Mouse (Mus musculus): ENCODE results near the gene Aldh1a2.

Gene Aldh1a2

DNA sequence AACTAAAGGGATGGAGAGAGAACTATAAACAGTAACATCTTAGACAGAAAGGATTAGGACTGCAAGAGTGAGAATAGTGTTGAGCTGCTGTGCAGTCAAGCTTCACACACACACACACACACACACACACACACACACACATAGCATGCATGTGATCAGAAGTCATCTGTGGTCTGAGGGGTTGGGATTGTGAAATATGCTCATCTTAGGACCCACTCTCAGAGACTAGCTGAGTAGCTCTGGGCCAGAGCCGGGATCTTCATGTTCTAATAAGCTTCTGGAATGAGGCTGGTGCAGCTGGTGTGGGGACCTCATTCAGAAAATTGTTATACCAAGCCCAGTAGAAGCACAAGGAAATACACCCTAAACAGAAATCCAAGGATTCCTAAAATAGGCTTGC lies 75.1 kb downstream of the Aldh1a2 start:
- no peak for DNase-seq

- no peak for DNase-seq
Observed at GRCm38 (mm10) chr9:71295501-71295900, 79.9 kb downstream of the Aldh1a2 start.

- DNase-seq = no peak
Observed at GRCm38 (mm10) chr9:71303594-71303993, 88.0 kb downstream of the Aldh1a2 start.

- DNase-seq = no peak
Observed at GRCm38 (mm10) chr9:71307106-71307789, 91.7 kb downstream of the Aldh1a2 start.

DNA sequence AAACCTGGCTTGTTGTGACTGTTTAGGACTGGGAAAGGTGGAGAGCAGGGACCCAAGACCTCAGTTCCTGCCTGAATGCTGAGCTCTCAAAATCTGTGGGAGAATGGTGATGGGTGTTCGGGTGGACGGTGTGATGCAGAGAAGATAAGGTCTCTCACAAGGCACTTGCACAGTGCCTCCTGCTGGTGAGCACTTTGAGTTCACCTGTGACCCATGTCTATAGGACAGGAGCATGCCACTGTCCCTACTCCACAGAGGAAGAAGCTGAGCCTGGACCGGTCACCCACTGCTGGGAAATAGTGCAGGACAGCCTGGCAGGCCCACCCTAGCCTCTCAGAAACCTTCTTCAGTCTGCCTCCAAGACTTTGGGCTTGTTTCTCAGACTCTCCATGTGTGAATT lies 100.4 kb downstream of the Aldh1a2 start:
- DNase-seq = peak; percentile 30

DNA sequence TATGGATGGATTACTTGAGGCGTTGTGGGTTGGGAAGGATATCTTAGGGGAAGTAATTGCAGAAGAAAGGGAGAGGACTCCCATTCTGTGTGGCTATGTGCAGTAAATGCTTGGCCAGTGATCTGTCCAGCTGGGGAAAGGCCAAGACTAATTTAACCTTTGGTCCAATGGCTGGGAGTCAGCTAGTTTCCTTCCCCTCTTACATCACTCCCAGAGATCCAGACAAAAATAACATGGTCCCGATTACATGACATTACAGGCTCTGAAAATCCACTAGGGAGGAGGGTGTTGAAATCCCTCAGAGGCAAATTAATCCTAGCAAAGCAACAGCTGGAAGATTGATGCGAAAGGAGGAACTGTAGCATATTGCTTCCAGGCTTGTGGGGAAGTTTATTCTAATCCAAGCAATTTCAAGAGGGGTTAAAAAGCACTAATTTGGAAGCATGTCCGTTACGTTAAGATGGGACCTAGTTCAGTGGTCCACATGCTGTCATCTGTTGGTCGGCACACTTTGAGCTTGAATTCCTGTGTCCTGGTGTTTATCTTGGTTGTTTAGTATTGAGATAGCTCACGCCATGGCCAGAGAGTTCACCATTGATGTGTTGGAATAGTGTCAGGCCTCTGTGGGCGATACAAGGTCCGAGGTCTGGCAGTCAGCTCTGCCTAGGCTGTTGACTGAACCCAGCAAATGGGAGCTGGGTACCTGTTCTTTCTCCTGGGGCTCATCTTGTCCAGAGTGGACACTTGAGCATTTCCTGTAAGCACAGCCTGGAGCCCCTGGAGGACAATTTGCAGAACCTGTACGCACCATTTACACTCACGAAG lies 101.7 kb downstream of the Aldh1a2 start:
- DNase-seq = peak; percentile 71

DNA sequence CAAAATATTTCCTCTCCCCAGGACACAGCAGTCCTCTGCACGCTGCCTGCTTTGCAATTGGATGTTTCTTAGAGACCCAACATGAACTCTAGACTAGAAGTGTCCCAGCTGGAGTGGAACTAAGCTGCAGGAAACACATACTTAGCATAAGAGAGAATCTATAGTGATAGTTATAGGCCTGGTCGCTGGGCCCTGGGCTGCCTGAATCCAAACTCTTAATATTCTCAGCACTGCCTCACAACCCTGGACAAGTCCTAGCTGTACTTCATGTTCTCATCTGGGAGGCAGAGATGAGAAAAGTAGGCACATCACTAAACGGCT lies 102.3 kb downstream of the Aldh1a2 start:
- no peak for DNase-seq

DNA sequence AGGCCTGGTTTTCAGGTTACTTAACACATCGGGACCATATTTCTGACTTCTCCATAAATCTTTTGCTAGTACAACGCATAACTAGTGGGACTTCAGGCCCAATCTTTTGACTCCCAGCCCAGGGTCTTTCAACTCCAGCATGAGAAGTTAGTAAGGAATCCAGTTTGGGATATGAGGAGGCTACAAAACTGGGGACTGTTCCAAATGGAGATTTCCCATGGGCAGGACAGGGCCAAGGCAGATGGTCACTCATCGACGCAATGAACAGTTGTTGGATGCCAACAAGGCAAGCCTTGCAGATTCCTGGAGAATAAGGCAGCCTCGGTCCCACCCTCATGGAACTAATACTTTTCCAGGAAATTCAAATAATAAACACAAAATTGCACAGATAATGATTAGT lies 104.2 kb downstream of the Aldh1a2 start:
- no peak for DNase-seq

DNA sequence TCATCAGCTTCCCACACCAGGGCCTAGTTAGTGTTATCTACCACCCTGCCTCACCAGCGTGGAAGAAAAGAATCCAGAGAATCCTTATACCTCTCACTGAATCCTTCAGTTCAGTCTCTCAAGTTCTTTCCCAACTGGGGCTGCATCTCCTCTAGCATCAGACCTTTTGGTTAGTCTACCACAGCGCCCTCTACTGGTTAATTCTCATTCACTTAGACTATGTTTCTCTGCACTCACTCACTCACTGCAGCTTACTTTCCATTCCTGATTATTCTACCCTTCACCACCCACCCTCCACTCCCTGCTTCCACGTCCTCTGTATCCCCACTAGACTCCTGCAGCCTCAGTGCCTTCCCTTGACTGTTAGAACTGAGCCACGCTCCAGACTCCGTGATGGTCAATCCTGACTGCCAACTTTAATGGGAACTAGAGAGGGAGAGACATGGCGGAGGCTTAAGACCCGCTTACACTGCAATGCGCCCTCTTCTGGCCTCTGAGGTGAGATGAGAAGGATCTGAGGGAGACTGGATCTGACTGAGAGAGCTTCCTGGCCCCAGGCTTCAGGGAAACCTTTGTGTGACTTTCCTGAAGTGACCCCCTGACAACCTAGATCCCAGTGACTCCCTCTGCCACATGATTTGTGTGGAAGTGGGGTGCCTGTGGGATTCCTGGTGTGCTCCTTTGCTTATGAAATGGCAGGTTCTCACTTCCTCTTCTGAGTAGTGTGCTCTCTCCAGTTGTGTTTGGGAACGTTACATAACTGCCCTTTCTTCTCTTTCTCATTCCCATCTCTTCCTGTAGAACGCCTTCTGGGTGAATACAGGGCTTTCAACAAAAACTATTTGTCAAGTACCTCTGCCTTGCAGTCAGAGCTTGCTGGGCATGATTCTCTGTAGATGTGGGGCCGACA lies 104.9 kb downstream of the Aldh1a2 start:
- DNase-seq = peak; percentile 47

- no peak for DNase-seq
Observed at GRCm38 (mm10) chr9:71321436-71321835, 105.8 kb downstream of the Aldh1a2 start.

- DNase-seq = peak; percentile 20
Observed at GRCm38 (mm10) chr9:71321871-71322270, 106.3 kb downstream of the Aldh1a2 start.

- DNase-seq = no peak
Observed at GRCm38 (mm10) chr9:71323303-71323952, 107.8 kb downstream of the Aldh1a2 start.

DNA sequence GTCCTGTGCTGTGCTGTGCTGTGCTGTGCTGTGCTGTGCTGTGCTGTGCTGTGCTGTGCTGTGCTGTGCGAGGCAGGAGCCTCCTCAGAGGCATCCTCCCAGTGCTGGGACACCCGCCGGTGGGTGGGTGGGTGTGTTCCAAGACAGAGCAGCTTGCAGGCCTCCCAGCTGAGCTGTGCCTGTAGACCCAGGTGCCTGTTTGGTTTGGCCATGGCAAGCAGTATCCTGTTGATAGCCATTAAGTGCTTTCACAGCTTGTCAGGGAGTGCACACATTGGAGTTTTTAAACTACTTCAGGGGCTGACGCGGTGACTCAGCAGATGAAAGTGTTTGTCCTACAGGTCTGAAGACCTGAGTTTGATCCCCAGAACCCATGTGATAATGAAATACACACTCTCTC lies 108.5 kb downstream of the Aldh1a2 start:
- no peak for DNase-seq

DNA sequence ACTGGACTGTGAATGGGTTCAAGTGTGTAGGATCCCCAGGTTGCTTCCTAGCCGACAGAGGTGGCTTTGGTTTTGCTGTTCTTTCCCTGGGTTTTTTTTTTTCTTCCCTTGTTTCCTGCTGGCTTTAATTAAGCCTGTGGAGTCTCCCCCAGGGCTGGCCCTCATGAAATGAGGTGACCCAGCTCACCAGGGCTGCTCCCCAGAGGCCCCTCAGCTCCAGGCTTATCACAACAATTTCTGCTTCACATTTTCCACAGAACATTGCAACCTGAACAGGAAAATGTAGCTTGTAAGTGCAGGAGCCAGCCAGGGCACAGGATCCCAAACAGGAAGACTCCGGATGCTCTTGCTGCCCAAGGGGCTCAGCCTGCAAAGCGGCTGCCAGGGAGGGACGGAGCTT lies 110.7 kb downstream of the Aldh1a2 start:
- DNase-seq = no peak

DNA sequence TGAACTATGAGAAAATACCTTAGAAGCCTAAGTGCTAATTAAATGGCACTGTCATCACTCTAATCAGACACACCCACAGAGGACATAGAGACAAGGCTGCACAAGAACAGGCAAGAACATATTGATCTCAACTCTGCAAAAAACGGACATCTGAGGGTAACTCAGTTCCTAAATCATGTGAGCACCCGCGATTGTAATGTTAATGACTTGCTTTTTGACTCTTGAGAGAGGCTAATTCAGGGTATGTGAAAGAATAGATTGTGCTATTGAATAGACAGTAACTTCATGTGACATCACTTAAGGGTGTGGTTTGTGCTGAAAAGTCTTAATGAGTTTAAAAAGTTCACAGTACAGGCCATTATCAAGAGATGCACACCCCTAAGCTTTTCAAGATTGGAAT lies 116.1 kb downstream of the Aldh1a2 start:
- no peak for DNase-seq

- DNase-seq = no peak
Observed at GRCm38 (mm10) chr9:71336674-71337073, 121.1 kb downstream of the Aldh1a2 start.

DNA sequence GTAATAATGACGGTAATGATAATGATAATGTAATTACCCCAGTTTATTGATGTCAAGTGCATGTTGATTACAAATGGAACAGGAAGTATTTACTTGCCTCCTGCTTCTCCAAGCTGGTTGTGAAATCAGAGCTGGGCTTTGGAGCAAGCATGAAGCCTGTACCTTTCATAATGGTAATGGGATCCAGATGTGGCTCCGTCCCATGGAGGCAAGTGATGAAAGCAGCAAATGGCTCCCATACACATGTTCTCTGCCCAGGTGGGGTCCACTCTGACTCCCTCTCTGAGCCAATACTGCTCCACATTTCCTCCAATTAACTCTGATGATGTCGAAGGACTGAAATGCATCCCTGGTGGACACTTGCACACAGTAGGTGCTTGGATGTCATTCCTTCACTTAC lies 121.8 kb downstream of the Aldh1a2 start:
- DNase-seq = no peak

DNA sequence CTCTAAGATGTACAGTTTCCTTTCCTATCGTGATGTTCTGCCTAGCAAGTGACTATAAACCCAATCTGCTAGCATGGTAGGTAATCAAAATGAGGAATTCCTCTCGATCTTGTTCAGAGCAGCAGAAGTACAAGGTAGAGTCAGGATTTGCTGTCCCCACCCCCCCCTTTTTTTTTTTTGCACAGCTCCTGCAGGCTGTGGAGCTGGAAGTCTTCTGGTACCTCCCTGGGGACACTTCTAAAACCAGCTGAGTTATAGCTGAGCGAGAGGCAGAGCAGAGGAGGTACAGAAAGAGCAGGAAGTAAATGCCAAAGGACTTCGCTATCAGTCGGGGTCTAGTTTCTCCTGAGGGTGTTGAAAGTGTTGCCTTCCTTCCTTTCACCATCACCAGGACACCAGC lies 124.5 kb downstream of the Aldh1a2 start:
- no peak for DNase-seq
